Mouse (Mus musculus) heart, embryonic 12.5 days (tissue): Measurements from ENCODE around the gene Hyal3. TPM values are rescaled to one million over a fixed set of nuclear protein-coding genes. Genes with fewer than 3 reads are reported as not detected.

Experiments used
- ATAC-seq: fragments of 200-750 bp; cut with Nextera tagmentation; 2 replicates; pipeline ENCODE4 v1.8.0; 2017; ENCODE audit warnings: moderate TSS enrichment, moderate library complexity; ENCODE audit not compliant: insufficient number of reproducible peaks, low FRiP score
- H3K27ac ChIP-seq: fragments of 300-500 bp; sonication (generic); 2 replicates; pipeline ENCODE4 v1.5.1; 2016; ENCODE audit warnings: mild to moderate bottlenecking, moderate library complexity; ENCODE audit not compliant: poor library complexity, severe bottlenecking
- H3K27me3 ChIP-seq: fragments of 300-500 bp; sonication (generic); replicated peaks from 2 replicates; pipeline ENCODE4 v1.6.1; 2016; ENCODE audit warnings: mild to moderate bottlenecking, moderate library complexity
- H3K36me3 ChIP-seq: fragments of 300-500 bp; sonication (generic); 2 replicates; pipeline ENCODE4 v1.6.1; 2016; ENCODE audit warnings: mild to moderate bottlenecking, moderate library complexity
- H3K4me1 ChIP-seq: fragments of 300-500 bp; sonication (generic); replicated peaks from 2 replicates; pipeline ENCODE4 v1.6.1; 2016; ENCODE audit warnings: mild to moderate bottlenecking
- H3K4me2 ChIP-seq: fragments of 300-500 bp; sonication (generic); 2 replicates; pipeline ENCODE4 v1.6.1; 2016; ENCODE audit warnings: mild to moderate bottlenecking, moderate library complexity
- H3K4me3 ChIP-seq: fragments of 300-500 bp; sonication (generic); 2 replicates; pipeline ENCODE4 v1.5.1; 2016; ENCODE audit warnings: mild to moderate bottlenecking
- H3K9ac ChIP-seq: fragments of 300-500 bp; sonication (generic); 2 replicates; pipeline ENCODE4 v1.6.1; 2016; ENCODE audit warnings: mild to moderate bottlenecking, moderate library complexity
- H3K9me3 ChIP-seq: fragments of 300-500 bp; sonication (generic); replicated peaks from 2 replicates; pipeline ENCODE4 v1.6.1; 2016; ENCODE audit warnings: mild to moderate bottlenecking, moderate library complexity
- WGBS: fragments of 180-500 bp; shearing (Covaris S2); methylation state at CpG from one replicate; pipeline ENCODE4 v1.1.7; 2016; 5-methylcytosine and 5-hydroxymethylcytosine counted together
- polyA plus RNA-seq: library from polyadenylated mRNA; unstranded; fragments of >200 nt; fragmentation: Nextera tagmentation; extraction: Ambion mirVana; gene quantifications from 2 replicates; pipeline ENCODE4 v1.2.1, GENCODE M21; 2016

Gene Hyal3
- 0.49 and 0.64 TPM in 2 replicates for polyA plus RNA-seq

- Histone ChIP-seq H3K4me1 (peaks cover 38% of the 10 kb centered on the region), H3K36me3 (peaks cover 11% of the 10 kb centered on the region), H3K27ac (peak within 1 kb of the TSS; percentile 93), H3K27me3 (no peaks in the 10 kb centered on the region), H3K4me2 (peak within 1 kb of the TSS; percentile 94), H3K9ac (peak within 1 kb of the TSS; percentile 87), H3K4me3 (peak within 1 kb of the TSS; percentile 67), H3K9me3 (no peaks in the 10 kb centered on the region)
- 0% methylated on average over 32 of the region's 32 CpGs for WGBS
- ATAC-seq: peak; percentile 79
These were observed at the start of gene Hyal3 for GRCm38 (mm10) chr9:107580501-107581317. Gene Hyal3, plus strand, starts transcription at chr9:107580818.

DNA sequence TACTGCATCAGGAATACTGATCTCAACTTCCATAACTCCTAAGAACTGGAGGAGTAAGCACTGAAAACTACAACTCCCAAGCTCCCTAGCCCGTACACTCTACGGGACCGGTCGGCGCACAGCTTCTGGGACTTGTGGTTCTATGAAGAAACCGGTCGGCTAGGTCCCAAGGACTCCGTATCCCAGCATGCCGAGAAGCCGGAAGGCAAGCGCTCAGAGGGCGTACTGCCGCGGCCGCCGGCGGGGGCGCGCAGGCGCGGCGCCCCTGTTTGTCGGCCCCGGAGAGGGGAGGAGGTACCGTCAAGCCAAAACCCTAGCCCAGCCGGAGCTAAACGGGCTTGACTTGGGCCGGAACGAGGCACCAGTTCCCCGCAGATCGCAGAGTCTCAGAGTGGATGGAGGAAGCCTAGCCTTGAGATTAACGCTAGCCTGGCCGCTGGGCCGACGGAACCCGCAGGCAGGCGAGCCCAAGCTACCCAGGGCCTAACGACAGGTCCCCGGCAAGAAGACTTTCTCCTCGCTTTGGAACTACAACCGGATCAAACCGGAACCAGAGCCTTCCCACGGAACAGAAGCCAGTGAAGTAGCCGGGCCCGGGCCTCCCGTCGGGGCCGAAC, 46.7 kb upstream of the Hyal3 start, which contains the start of gene Tmem115:
Tmem115 (plus strand) TSS at position 155 of the 617 bp plus-strand sequence.
- WGBS: under 1% methylated on average over 45 of the region's 48 CpGs
- Histone ChIP-seq H3K9me3 (no peaks in the 10 kb centered on the region), H3K4me2 (peak within 1 kb of the TSS; percentile 91), H3K27me3 (no peaks in the 10 kb centered on the region), H3K4me3 (peak within 1 kb of the TSS; percentile 79), H3K9ac (peak within 1 kb of the TSS; percentile 92), H3K4me1 (peaks cover 25% of the 10 kb centered on the region), H3K27ac (peak within 1 kb of the TSS; percentile 73), H3K36me3 (peaks cover 24% of the 10 kb centered on the region)
- ATAC-seq: peak; percentile 98

DNA sequence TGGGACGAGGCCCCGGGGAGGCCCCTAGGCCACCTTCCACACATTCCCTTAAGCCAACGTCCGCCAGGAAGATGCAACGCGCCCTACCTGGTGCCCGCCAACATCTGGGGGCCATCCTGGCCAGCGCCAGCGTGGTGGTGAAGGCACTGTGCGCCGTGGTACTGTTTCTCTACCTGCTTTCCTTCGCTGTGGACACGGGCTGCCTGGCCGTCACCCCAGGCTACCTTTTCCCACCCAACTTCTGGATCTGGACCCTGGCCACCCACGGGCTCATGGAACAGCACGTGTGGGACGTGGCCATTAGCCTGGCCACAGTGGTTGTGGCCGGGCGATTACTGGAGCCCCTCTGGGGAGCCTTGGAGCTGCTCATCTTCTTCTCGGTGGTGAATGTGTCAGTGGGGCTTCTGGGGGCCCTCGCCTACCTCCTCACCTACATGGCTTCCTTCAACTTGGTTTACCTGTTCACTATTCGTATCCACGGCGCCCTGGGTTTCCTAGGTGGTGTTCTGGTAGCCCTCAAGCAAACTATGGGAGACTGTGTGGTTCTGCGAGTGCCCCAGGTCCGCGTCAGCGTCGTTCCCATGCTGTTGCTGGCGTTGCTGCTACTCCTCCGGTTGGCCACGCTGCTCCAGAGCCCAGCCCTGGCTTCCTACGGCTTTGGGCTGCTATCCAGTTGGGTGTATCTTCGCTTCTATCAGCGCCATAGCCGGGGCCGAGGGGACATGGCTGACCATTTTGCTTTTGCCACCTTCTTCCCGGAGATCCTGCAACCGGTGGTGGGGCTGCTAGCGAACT, 46.0 kb upstream of the Hyal3 start:
- Histone ChIP-seq H3K9me3 (no peaks in the 10 kb centered on the region), H3K4me3 (peak overlapping the region; percentile 79), H3K4me1 (peaks cover 25% of the 10 kb centered on the region), H3K4me2 (peak overlapping the region; percentile 91), H3K36me3 (peaks cover 31% of the 10 kb centered on the region), H3K27me3 (no peaks in the 10 kb centered on the region), H3K27ac (peak overlapping the region; percentile 73), H3K9ac (peak overlapping the region; percentile 92)
- ATAC-seq: peak; percentile 17
- WGBS: 0% methylated on average over 40 of the region's 40 CpGs

DNA sequence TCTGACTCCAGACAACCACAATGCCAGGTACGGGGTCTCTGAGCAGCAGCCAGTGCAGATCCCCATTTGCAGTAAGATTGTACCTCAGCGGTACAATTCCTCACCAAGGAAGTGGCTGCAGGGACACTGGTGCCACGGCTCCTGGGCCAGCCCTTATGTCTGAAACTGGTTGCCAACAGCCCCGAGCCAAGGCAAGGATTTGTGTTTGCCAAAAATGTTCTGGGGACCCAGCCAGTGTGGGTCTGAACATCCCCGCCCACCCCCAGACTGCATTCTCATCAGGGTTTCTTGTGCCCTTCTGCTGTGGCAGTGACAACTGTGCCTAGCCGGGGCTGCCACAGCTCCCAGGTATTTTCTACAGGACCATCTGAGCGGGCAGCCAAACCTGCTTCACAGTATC, 42.4 kb upstream of the Hyal3 start:
- Histone ChIP-seq H3K27ac (no peak overlapping the region), H3K9me3 (no peaks in the 10 kb centered on the region), H3K4me1 (peaks cover 42% of the 10 kb centered on the region), H3K4me2 (no peak overlapping the region), H3K9ac (no peak overlapping the region), H3K36me3 (peaks cover 37% of the 10 kb centered on the region), H3K4me3 (no peak overlapping the region), H3K27me3 (no peaks in the 10 kb centered on the region)
- ATAC-seq: no peak
- WGBS: 92% methylated on average over 7 of the region's 7 CpGs

- H3K4me2 ChIP-seq: no peak overlapping the region
- no peak overlapping the region for H3K27ac ChIP-seq
- 92% methylated on average over 3 of the region's 3 CpGs for WGBS
- ATAC-seq: no peak
- no peak overlapping the region for H3K4me3 ChIP-seq
- peaks cover 41% of the 10 kb centered on the region for H3K36me3 ChIP-seq
- peaks cover 42% of the 10 kb centered on the region for H3K4me1 ChIP-seq
- H3K9me3 ChIP-seq: no peaks in the 10 kb centered on the region
- no peaks in the 10 kb centered on the region for H3K27me3 ChIP-seq
- H3K9ac ChIP-seq: no peak overlapping the region
These were observed 41.9 kb upstream of the Hyal3 start for GRCm38 (mm10) chr9:107538711-107539110.

GRCm38 (mm10) chr9:107539940-107540339, 40.7 kb upstream of the Hyal3 start:
- peaks cover 42% of the 10 kb centered on the region for H3K4me1 ChIP-seq
- no peak overlapping the region for H3K9ac ChIP-seq
- WGBS: 92% methylated on average over 8 of the region's 8 CpGs
- no peaks in the 10 kb centered on the region for H3K9me3 ChIP-seq
- no peak overlapping the region for H3K27ac ChIP-seq
- no peaks in the 10 kb centered on the region for H3K27me3 ChIP-seq
- H3K36me3 ChIP-seq: peaks cover 53% of the 10 kb centered on the region
- no peak overlapping the region for H3K4me2 ChIP-seq
- no peak overlapping the region for H3K4me3 ChIP-seq
- no peak for ATAC-seq

DNA sequence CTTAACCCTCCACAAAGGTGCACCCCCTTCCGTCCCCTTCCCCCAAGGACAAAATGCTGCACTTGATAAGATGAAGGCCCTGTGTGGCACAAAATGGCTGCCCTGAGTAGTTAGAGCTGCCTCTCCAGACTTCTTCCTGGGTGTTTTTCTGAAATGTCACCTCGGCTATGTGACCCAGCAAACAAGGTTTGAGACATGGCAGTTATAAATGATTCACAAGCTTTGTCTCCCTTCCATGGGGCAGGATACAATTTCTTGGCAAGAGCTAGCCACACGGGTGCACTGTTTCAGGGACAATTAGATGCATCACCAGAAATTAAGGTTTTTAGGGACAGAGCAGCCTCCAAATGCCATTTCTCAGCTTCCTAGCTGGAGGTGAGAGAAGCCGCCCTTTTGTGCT, 40.2 kb upstream of the Hyal3 start:
- Histone ChIP-seq H3K9ac (no peak overlapping the region), H3K36me3 (peaks cover 57% of the 10 kb centered on the region), H3K9me3 (no peaks in the 10 kb centered on the region), H3K4me2 (no peak overlapping the region), H3K4me1 (peaks cover 38% of the 10 kb centered on the region), H3K27me3 (no peaks in the 10 kb centered on the region), H3K4me3 (no peak overlapping the region), H3K27ac (no peak overlapping the region)
- WGBS: 66% methylated on average over 4 of the region's 4 CpGs
- ATAC-seq: no peak

DNA sequence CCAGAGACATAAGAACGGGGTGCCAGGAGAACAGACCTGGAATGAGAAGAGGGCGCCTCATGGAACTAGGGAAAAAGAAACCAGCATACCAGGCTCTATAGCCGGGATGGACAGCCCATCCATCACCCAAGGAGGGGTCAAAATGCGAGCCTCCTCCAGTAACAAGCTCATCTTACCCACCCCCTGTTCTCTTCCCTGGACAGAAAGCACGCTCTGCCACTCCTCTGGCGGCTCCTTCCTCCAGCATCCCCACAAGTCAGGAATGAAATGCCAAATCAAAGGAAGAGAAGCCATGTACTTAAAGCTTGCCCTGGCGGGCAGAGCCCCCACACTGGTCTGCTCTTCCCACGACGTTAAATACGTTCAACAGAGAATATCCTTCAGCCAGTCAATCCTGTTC, 39.6 kb upstream of the Hyal3 start:
- peaks cover 57% of the 10 kb centered on the region for H3K36me3 ChIP-seq
- H3K9me3 ChIP-seq: no peaks in the 10 kb centered on the region
- H3K4me3 ChIP-seq: peak overlapping the region; percentile 74
- peak overlapping the region; percentile 93 for H3K4me2 ChIP-seq
- ATAC-seq: no peak
- no peaks in the 10 kb centered on the region for H3K27me3 ChIP-seq
- 27% methylated on average over 10 of the region's 10 CpGs for WGBS
- peaks cover 33% of the 10 kb centered on the region for H3K4me1 ChIP-seq
- H3K27ac ChIP-seq: no peak overlapping the region
- peak overlapping the region; percentile 86; the same call in 1 of the 2 replicates for H3K9ac ChIP-seq

DNA sequence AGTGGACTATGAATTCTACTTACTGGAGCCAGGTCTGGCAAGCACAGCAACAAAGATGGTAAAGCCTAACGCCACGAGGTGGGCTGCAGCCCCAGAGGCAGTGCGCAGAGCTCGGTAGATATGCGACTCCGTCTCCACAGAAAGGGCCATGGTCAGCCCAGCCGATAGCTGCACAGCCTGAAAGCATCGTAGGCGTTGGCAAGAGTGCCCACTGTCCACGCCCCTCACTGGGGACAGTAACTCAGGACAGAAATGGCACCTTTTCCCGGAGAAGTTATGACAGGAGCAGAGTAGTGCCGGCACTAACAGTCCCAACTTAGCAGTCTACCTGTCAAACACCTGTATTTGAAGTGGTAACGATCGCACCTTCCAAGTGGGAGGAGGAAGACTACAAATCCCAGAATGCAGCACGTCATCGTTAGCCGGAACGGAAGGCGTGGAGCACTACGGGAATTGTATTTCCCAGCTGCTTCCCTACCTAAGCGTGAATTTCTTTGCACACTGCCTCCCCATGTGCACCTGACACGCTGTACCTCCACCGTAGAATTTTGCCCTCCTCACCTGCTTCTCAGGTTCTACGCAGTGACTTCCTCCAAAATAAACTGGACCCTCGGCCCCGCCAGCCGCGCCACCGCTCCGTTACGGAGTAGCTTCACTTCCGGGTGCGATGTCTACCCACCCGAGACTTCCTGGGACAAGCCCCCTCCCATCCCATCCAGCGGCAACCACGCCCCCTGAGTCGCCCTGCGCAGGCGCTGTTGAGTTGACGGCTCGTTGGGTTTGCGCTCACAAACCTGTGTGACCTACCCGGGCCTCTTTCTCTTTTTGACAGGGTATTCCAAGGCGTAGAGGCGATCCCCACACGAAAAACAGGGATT, 38.9 kb upstream of the Hyal3 start, which contains the start of the genes Cyb561d2 and Nprl2:
Cyb561d2 (minus strand) TSS at position 720 of the 878 bp plus-strand sequence.
Nprl2 (plus strand) TSS at position 753 of the 878 bp plus-strand sequence.
- peak within 1 kb of the TSS; percentile 86 for H3K9ac ChIP-seq
- no peaks in the 10 kb centered on the region for H3K27me3 ChIP-seq
- H3K9me3 ChIP-seq: no peaks in the 10 kb centered on the region
- peak; percentile 88 for ATAC-seq
- peak within 1 kb of the TSS; percentile 74 for H3K4me3 ChIP-seq
- H3K36me3 ChIP-seq: peaks cover 54% of the 10 kb centered on the region
- H3K27ac ChIP-seq: peak within 1 kb of the TSS; percentile 38; the same call in 1 of the 2 replicates
- WGBS: 1% methylated on average over 46 of the region's 46 CpGs
- H3K4me2 ChIP-seq: peak within 1 kb of the TSS; percentile 93
- H3K4me1 ChIP-seq: peaks cover 28% of the 10 kb centered on the region

DNA sequence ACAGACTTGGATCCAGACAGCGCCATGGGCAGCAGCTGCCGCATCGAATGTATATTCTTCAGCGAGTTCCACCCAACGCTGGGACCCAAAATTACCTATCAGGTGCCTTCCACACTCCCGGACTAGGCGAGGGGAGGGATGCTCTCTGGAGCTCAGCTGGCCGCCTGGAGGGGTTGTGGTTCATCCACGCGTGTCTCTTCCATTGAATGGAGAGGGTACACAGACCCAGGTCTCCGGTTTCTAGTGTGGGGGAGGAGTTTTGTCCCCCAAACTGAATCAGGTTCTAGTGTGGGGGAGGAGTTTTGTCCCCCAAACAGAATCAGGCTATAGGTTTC, 38.3 kb upstream of the Hyal3 start:
- Histone ChIP-seq H3K4me3 (peak overlapping the region; percentile 74), H3K27ac (peak overlapping the region; percentile 38; the same call in 1 of the 2 replicates), H3K4me2 (peak overlapping the region; percentile 93), H3K9ac (peak overlapping the region; percentile 86), H3K36me3 (peaks cover 49% of the 10 kb centered on the region), H3K27me3 (no peaks in the 10 kb centered on the region), H3K9me3 (no peaks in the 10 kb centered on the region), H3K4me1 (peaks cover 28% of the 10 kb centered on the region)
- ATAC-seq: peak; percentile 5; the same call in 1 of the 2 replicates
- 2% methylated on average over 11 of the region's 11 CpGs for WGBS
